Mouse (Mus musculus) CH12.LX (cell line): Measurements from ENCODE around the gene Traf3. TPM values are rescaled to one million over a fixed set of nuclear protein-coding genes. Genes with fewer than 3 reads are reported as not detected.

Source experiments
- DNase-seq: peaks from one replicate; pipeline ENCODE4 v3.0.0-alpha.2; 2013; ENCODE audit errors: extremely low read depth
- H3K27ac ChIP-seq: 2 replicates; pipeline ENCODE4 v1.5.1; 2012; ENCODE audit warnings: low read depth, mild to moderate bottlenecking, control low read depth, moderate library complexity; ENCODE audit not compliant: insufficient read depth
- H3K27me3 ChIP-seq: replicated peaks from 2 replicates; pipeline ENCODE3; 2012; ENCODE audit warnings: inconsistent platforms
- H3K36me3 ChIP-seq, 2 experiments: replicated peaks in 1 of 2; 2 replicates each; pipeline versions ENCODE3 to v1.6.1; 2012; ENCODE audit warnings: inconsistent platforms in 1 of 2, low read length in 1 of 2, mild to moderate bottlenecking in 1 of 2, mixed read lengths in 1 of 2, moderate library complexity in 1 of 2; ENCODE audit not compliant: control insufficient read depth in 1 of 2, insufficient read depth in 1 of 2
- H3K4me1 ChIP-seq, 2 experiments: 2 replicates each; pipeline ENCODE4 v1.6.1; 2012; ENCODE audit warnings: inconsistent platforms in 1 of 2, moderate library complexity in 1 of 2; ENCODE audit not compliant: insufficient read depth in 2 of 2, control insufficient read depth in 1 of 2
- H3K4me2 ChIP-seq: 2 replicates; pipeline ENCODE4 v1.6.1; 2012; ENCODE audit warnings: low read depth, mild to moderate bottlenecking, control low read depth; ENCODE audit not compliant: poor library complexity, insufficient read depth, severe bottlenecking
- H3K4me3 ChIP-seq, 3 experiments: fragments of 150-350 bp in 1 of 3; sonication (generic) in 1 of 3; replicated peaks in 1 of 3; 2 replicates each; pipeline versions ENCODE3 to v1.5.1; 2011 to 2012; ENCODE audit warnings: low read depth in 2 of 3, low read length in 2 of 3, mild to moderate bottlenecking in 2 of 3, moderate library complexity in 2 of 3, control low read depth in 1 of 3, improper control_type of control experiment in 1 of 3, inconsistent platforms in 1 of 3, mixed read lengths in 1 of 3; ENCODE audit not compliant: poor library complexity in 1 of 3
- H3K79me2 ChIP-seq: replicated peaks from 2 replicates; pipeline ENCODE4 v1.6.1; 2012; ENCODE audit warnings: mild to moderate bottlenecking, moderate library complexity; ENCODE audit not compliant: control insufficient read depth, poor library complexity, insufficient read depth, severe bottlenecking; ENCODE audit errors: extremely low read depth
- H3K9ac ChIP-seq: 2 replicates; pipeline ENCODE4 v1.6.1; 2012; ENCODE audit warnings: low read depth, mild to moderate bottlenecking, control low read depth, moderate library complexity; ENCODE audit not compliant: insufficient read depth
- H3K9me3 ChIP-seq: replicated peaks from 2 replicates; pipeline ENCODE3; 2012; ENCODE audit warnings: low read length, inconsistent platforms, mixed read lengths
- BHLHE40 ChIP-seq: IDR thresholded peaks from 2 replicates; pipeline ENCODE4 v1.6.1; 2011; ENCODE audit warnings: mild to moderate bottlenecking, low read depth, low read length, improper control_type of control experiment
- CHD2 ChIP-seq: IDR thresholded peaks from 2 replicates; pipeline ENCODE4 v1.6.1; 2011; ENCODE audit warnings: low read length, improper control_type of control experiment
- CTCF ChIP-seq, 2 experiments: IDR thresholded peaks in 1 of 2; conservative IDR thresholded peaks in 1 of 2; 2 replicates each; pipeline ENCODE4 v1.5.1; 2011 to 2012; ENCODE audit warnings: low read depth in 2 of 2, low read length in 2 of 2, improper control_type of control experiment in 1 of 2, inconsistent platforms in 1 of 2, mild to moderate bottlenecking in 1 of 2, moderate library complexity in 1 of 2
- E2F4 ChIP-seq: IDR thresholded peaks from 2 replicates; pipeline ENCODE4 v1.6.1; 2011; ENCODE audit warnings: low read depth, low read length, improper control_type of control experiment; ENCODE audit not compliant: insufficient replicate concordance
- ELF1 ChIP-seq: IDR thresholded peaks from 2 replicates; pipeline ENCODE4 v1.6.1; 2014; ENCODE audit warnings: low read depth, mild to moderate bottlenecking, inconsistent platforms, low read length, improper control_type of control experiment
- EP300 ChIP-seq: IDR thresholded peaks from 2 replicates; pipeline ENCODE4 v1.6.1; 2011; ENCODE audit warnings: low read length, improper control_type of control experiment
- ETS1 ChIP-seq: conservative IDR thresholded peaks from 2 replicates; pipeline ENCODE4 v1.6.1; 2012; ENCODE audit warnings: low read depth, mild to moderate bottlenecking, inconsistent platforms, low read length, improper control_type of control experiment, moderate library complexity
- HCFC1 ChIP-seq: IDR thresholded peaks from 2 replicates; pipeline ENCODE4 v1.6.1; 2012; ENCODE audit warnings: low read depth, mild to moderate bottlenecking, inconsistent platforms, low read length, improper control_type of control experiment
- IRF4 ChIP-seq: IDR thresholded peaks from 2 replicates; pipeline ENCODE4 v1.6.1; 2014; ENCODE audit warnings: low read depth, mild to moderate bottlenecking, inconsistent platforms, low read length, improper control_type of control experiment
- JUN ChIP-seq: IDR thresholded peaks from 2 replicates; pipeline ENCODE4 v1.6.1; 2011; ENCODE audit warnings: low read depth, mild to moderate bottlenecking, low read length, improper control_type of control experiment, moderate library complexity; ENCODE audit not compliant: insufficient read depth
- JUND ChIP-seq: conservative IDR thresholded peaks from 2 replicates; pipeline ENCODE4 v1.6.1; 2011; ENCODE audit warnings: low read depth, low read length, improper control_type of control experiment
- MAFK ChIP-seq: IDR thresholded peaks from 2 replicates; pipeline ENCODE4 v1.6.1; 2011; ENCODE audit warnings: low read length, improper control_type of control experiment; ENCODE audit not compliant: insufficient replicate concordance
- MAX ChIP-seq: IDR thresholded peaks from 2 replicates; pipeline ENCODE4 v1.6.1; 2011; ENCODE audit warnings: low read length, improper control_type of control experiment
- MEF2A ChIP-seq: IDR thresholded peaks from 2 replicates; pipeline ENCODE4 v1.6.1; 2014; ENCODE audit warnings: low read depth, mild to moderate bottlenecking, inconsistent platforms, low read length, improper control_type of control experiment, borderline replicate concordance
- MYC ChIP-seq: IDR thresholded peaks from 2 replicates; pipeline ENCODE4 v1.6.1; 2011; ENCODE audit warnings: low read depth, mild to moderate bottlenecking, improper control_type of control experiment, low read length
- NELFE ChIP-seq: IDR thresholded peaks from 2 replicates; pipeline ENCODE4 v1.6.1; 2011; ENCODE audit warnings: low read depth, low read length, improper control_type of control experiment
- NRF1 ChIP-seq: IDR thresholded peaks from 2 replicates; pipeline ENCODE4 v1.6.1; 2014; ENCODE audit warnings: low read depth, mild to moderate bottlenecking, inconsistent platforms, low read length, improper control_type of control experiment, moderate library complexity
- PAX5 ChIP-seq: IDR thresholded peaks from 2 replicates; pipeline ENCODE4 v1.6.1; 2012; ENCODE audit warnings: low read length, inconsistent platforms, mixed read lengths
- POLR2AphosphoS2 ChIP-seq: IDR thresholded peaks from 2 replicates; pipeline ENCODE4 v1.6.1; 2011; ENCODE audit warnings: low read depth, low read length, improper control_type of control experiment
- RAD21 ChIP-seq: IDR thresholded peaks from 2 replicates; pipeline ENCODE4 v1.6.1; 2011; ENCODE audit warnings: low read depth, mild to moderate bottlenecking, low read length, improper control_type of control experiment, moderate library complexity
- RCOR1 ChIP-seq: conservative IDR thresholded peaks from 2 replicates; pipeline ENCODE4 v1.6.1; 2012; ENCODE audit warnings: low read depth, mild to moderate bottlenecking, inconsistent platforms, low read length, improper control_type of control experiment
- SIN3A ChIP-seq: IDR thresholded peaks from 2 replicates; pipeline ENCODE4 v1.6.1; 2012; ENCODE audit warnings: low read length, improper control_type of control experiment, inconsistent platforms
- TBP ChIP-seq: conservative IDR thresholded peaks from 2 replicates; pipeline ENCODE4 v1.6.1; 2011; ENCODE audit warnings: low read depth, low read length, improper control_type of control experiment
- UBTF ChIP-seq: IDR thresholded peaks from 2 replicates; pipeline ENCODE4 v1.6.1; 2012; ENCODE audit warnings: low read depth, mild to moderate bottlenecking, inconsistent platforms, low read length, improper control_type of control experiment, moderate library complexity
- USF1 ChIP-seq: IDR thresholded peaks from 2 replicates; pipeline ENCODE4 v1.6.1; 2014; ENCODE audit warnings: low read depth, mild to moderate bottlenecking, inconsistent platforms, low read length, improper control_type of control experiment
- ZC3H11A ChIP-seq: IDR thresholded peaks from 2 replicates; pipeline ENCODE4 v1.6.1; 2012; ENCODE audit warnings: low read depth, mild to moderate bottlenecking, inconsistent platforms, low read length, improper control_type of control experiment
- dilution Hi-C: fragments of 300-500 bp; cut with MboI; formaldehyde crosslinking; loops from 2 replicates; pipeline ENCODE4 v1.14.3; 2020; ENCODE audit warnings: low sequenced_read_pairs; ENCODE audit not compliant: extremely low pct_unique_long_range_greater_than_20kb, extremely low pct_ligation_motif_present
- in situ Hi-C: fragments of 300-500 bp; cut with MboI; formaldehyde crosslinking; loops from 3 replicates; pipeline ENCODE4 v1.14.3; 2019; ENCODE audit warnings: low sequenced_read_pairs, low pct_ligation_motif_present, low pct_unique_long_range_greater_than_20kb, mixed read lengths
- polyA plus RNA-seq: library from polyadenylated mRNA; unstranded; fragments of >175 nt; gene quantifications from 2 replicates; pipeline ENCODE4 v1.2.1, GENCODE M21; 2012; ENCODE audit warnings: low read depth; ENCODE audit not compliant: insufficient read length
- total RNA-seq, 2 experiments: library from RNA; depleted of rRNA; stranded (reverse); fragments of 300-350 nt in 1 of 2; fragments of >200 nt in 1 of 2; gene quantifications; 2 replicates each; pipeline ENCODE4 v1.2.3; 2012 to 2014

The Traf3 gene
- total and polyA plus RNA-seq, 3 experiments, result 10.9 to 33.1 (median 17.5) TPM

- peaks cover 5 to 54% of the 10 kb centered on the region in 2 experiments for H3K4me1 ChIP-seq
- no peak overlapping the region for H3K4me3 ChIP-seq
- DNase-seq, result no peak
- peaks cover 13 to 45% of the 10 kb centered on the region in 2 experiments for H3K36me3 ChIP-seq
- dilution Hi-C loops, result no loop called here
- in situ Hi-C loops, result loop anchor here (10.0 kb wide), 1 partner anchor 86 kb away; no protein-coding TSS in a partner anchor
- H3K79me2 ChIP-seq, result peaks cover 50% of the 10 kb centered on the region
- no peak overlapping the region for H3K4me2 ChIP-seq
- H3K9me3 ChIP-seq, result no peaks in the 10 kb centered on the region
- TF ChIP-seq MEF2A (no peak), MYC (no peak), RCOR1 (no peak), CHD2 (no peak), HCFC1 (no peak), MAFK (no peak)
- H3K27me3 ChIP-seq, result no peaks in the 10 kb centered on the region
- H3K27ac ChIP-seq, result no peak overlapping the region
- no peak overlapping the region for H3K9ac ChIP-seq
These were observed 2.7 kb downstream of the Traf3 start for GRCm38 (mm10) chr12:111168891-111169290.

GRCm38 (mm10) chr12:111178772-111179171, 12.6 kb downstream of the Traf3 start:
- TF ChIP-seq CTCF (conservative IDR thresholded peaks at IDR 0.05 in 1 of 2, IDR thresholded peaks at IDR 0.05 in 1 of 2; ENCODE audit: low read depth in 2 of 2, low read length in 2 of 2), result peak in 1 of 2 experiments; percentile 25; a peak in 2 of 4 replicates
- no peak for TF ChIP-seq UBTF
- Histone ChIP-seq H3K9me3 (no peaks in the 10 kb centered on the region), H3K9ac (no peak overlapping the region), H3K79me2 (peaks cover 58% of the 10 kb centered on the region), H3K4me2 (no peak overlapping the region), H3K36me3 (peaks cover 30 to 61% of the 10 kb centered on the region in 2 experiments), H3K27ac (peak overlapping the region; percentile 47; the same call in 1 of the 2 replicates), H3K4me1 (peaks cover 9 to 65% of the 10 kb centered on the region in 2 experiments), H3K27me3 (no peaks in the 10 kb centered on the region), H3K4me3 (no peak overlapping the region)
- DNase-seq, result no peak
- dilution Hi-C loops (no loop called here), in situ Hi-C loops (no loop called here)

- no peaks in the 10 kb centered on the region for H3K27me3 ChIP-seq
- dilution Hi-C loops (no loop called here), in situ Hi-C loops (no loop called here)
- no peak overlapping the region for H3K4me3 ChIP-seq
- 0 out of 2 replicates have a peak overlapping the region, but pooled peaks have one; percentile 55 for H3K4me2 ChIP-seq
- no peak overlapping the region for H3K9ac ChIP-seq
- H3K27ac ChIP-seq, result no peak overlapping the region; the same call in 1 of the 2 replicates
- peaks cover 15 to 88% of the 10 kb centered on the region in 2 experiments for H3K4me1 ChIP-seq
- peaks cover 61% of the 10 kb centered on the region for H3K79me2 ChIP-seq
- H3K36me3 ChIP-seq, result peaks cover 15 to 60% of the 10 kb centered on the region in 2 experiments
- peak; percentile 75 for DNase-seq
- no peaks in the 10 kb centered on the region for H3K9me3 ChIP-seq
- no peak for TF ChIP-seq ELF1
- TF ChIP-seq HCFC1, result no peak
- TF ChIP-seq IRF4, result 0 out of 2 replicates have a peak, but pooled peaks have one; percentile 19
- no peak for TF ChIP-seq EP300
- TF ChIP-seq NRF1, result no peak
- TF ChIP-seq MYC, result no peak
- TF ChIP-seq MEF2A, result no peak
- peak; percentile 89 for TF ChIP-seq ETS1
- TF ChIP-seq JUND, result no peak
- TF ChIP-seq ZC3H11A, result no peak
- TF ChIP-seq RAD21, result no peak
- no peak for TF ChIP-seq NELFE
- TF ChIP-seq E2F4, result no peak
- TF ChIP-seq USF1, result no peak
- no peak for TF ChIP-seq PAX5
- TF ChIP-seq TBP, result no peak
- TF ChIP-seq BHLHE40, result peak; percentile 50
- TF ChIP-seq JUN, result no peak
- no peak for TF ChIP-seq POLR2AphosphoS2
- TF ChIP-seq SIN3A, result 0 out of 2 replicates have a peak, but pooled peaks have one; percentile 33
- TF ChIP-seq MAX, result no peak
These were observed 15.7 kb downstream of the Traf3 start for GRCm38 (mm10) chr12:111181848-111182247.
